Mouse (Mus musculus): Measurements from ENCODE around the gene Gucy2e. TPM values are rescaled to one million over a fixed set of nuclear protein-coding genes. Genes with fewer than 3 reads are reported as not detected.

The Gucy2e gene
- polyA plus RNA-seq, 2 experiments: 0.12 to 0.14 TPM

DNA sequence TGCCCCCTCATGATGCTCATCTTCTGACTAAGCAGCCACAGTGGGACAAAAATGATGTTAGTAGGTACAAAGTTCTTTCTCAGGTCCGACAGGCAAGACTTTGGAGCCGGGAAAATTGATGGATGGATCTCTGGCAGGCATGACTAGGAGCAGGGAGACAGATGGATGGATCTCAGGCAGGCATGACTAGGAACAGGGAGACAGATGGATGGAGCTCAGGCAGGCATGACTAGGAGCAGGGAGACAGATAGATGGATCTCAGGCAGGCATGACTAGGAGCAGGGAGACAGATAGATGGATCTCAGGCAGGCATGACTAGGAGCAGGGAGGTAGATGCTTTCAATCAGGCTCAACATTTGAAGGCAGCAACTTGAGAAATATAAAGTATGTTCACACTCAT, 25.4 kb downstream of the Gucy2e start:
- H3K27ac ChIP-seq (replicated peaks; ENCODE audit: low read depth, low read length): no peak overlapping the region
- 21% methylated on average over 2 of the region's 2 CpGs for WGBS
- 0 out of 2 replicates have a peak overlapping the region, but pooled peaks have one; percentile 31 for H3K9ac ChIP-seq (ENCODE audit: low read depth, low read length, severe bottlenecking)
- ATAC-seq (ENCODE audit: low FRiP score, low read depth) (no peak), DNase-seq (ENCODE audit: low spot score) (no peak)
- peak overlapping the region; percentile 30; the same call in 1 of the 2 replicates for H3K4me2 ChIP-seq (replicated peaks; ENCODE audit: low read depth, low read length, severe bottlenecking)
- no peaks in the 10 kb centered on the region for H3K4me1 ChIP-seq (ENCODE audit: control insufficient read depth, insufficient read depth, low read length)
- TF ChIP-seq POLR2A (IDR thresholded peaks at IDR 0.05; ENCODE audit: borderline replicate concordance, extremely low read depth, insufficient read depth, insufficient read length): no peak
- peak overlapping the region; percentile 13 for H3K4me3 ChIP-seq (replicated peaks; ENCODE audit: low read length)
- no peaks in the 10 kb centered on the region for H3K27me3 ChIP-seq (ENCODE audit: control insufficient read depth, insufficient read depth, low read length)
- no peaks in the 10 kb centered on the region for H3K9me3 ChIP-seq (ENCODE audit: control insufficient read depth, low read length)
- H3K36me3 ChIP-seq (ENCODE audit: control insufficient read depth, insufficient read depth, low read length): no peaks in the 10 kb centered on the region

DNA sequence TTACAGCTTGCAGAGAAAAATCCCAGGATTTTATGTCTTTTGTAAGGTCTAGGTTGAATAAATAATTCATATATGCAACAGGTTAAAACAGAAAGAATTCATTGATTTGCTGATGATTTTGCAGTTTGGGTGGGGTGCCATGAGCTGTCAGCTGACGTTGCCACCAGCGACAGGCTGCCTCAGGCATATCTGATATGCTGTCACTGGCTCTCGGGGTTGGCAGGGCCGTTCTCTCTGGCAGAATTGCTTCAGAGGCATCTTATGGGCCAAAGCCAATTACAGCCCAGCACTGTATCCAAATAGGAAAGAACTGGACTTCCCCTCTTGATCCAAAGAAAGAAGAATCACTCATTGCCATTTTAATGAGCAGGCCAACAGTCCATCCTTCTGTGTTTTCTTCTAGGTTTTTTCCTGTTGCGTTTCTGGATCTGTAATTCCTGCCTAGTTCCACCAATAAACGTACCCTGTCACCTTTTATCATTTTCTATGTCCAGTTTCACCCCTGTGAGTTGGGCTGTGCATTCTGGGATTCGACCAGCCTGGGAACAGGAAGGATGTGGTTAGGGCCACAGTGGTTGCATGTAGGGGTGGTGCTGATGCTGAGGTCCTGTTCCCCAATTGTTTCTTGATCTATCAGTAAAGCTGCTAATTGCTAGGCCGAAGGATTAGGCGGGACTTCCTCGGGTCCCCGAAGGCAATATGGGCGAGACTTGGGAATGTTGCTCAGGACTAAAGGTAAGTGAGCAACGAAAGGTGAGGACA, 34.2 kb downstream of the Gucy2e start:
- TF ChIP-seq POLR2A (IDR thresholded peaks at IDR 0.05; ENCODE audit: borderline replicate concordance, extremely low read depth, insufficient read depth, insufficient read length): no peak
- DNase-seq (ENCODE audit: low spot score) (no peak), ATAC-seq (ENCODE audit: low FRiP score, low read depth) (no peak)
- Histone ChIP-seq H3K36me3 (ENCODE audit: control insufficient read depth, insufficient read depth, low read length) (no peaks in the 10 kb centered on the region), H3K27ac (replicated peaks; ENCODE audit: low read depth, low read length) (no peak overlapping the region), H3K4me1 (ENCODE audit: control insufficient read depth, insufficient read depth, low read length) (no peaks in the 10 kb centered on the region), H3K4me2 (replicated peaks; ENCODE audit: low read depth, low read length, severe bottlenecking) (no peak overlapping the region), H3K27me3 (ENCODE audit: control insufficient read depth, insufficient read depth, low read length) (peaks cover 11% of the 10 kb centered on the region), H3K9me3 (ENCODE audit: control insufficient read depth, low read length) (no peaks in the 10 kb centered on the region), H3K4me3 (replicated peaks; ENCODE audit: low read length) (no peak overlapping the region), H3K9ac (ENCODE audit: low read depth, low read length, severe bottlenecking) (no peak overlapping the region)
- WGBS: 76% methylated on average over 13 of the region's 13 CpGs

DNA sequence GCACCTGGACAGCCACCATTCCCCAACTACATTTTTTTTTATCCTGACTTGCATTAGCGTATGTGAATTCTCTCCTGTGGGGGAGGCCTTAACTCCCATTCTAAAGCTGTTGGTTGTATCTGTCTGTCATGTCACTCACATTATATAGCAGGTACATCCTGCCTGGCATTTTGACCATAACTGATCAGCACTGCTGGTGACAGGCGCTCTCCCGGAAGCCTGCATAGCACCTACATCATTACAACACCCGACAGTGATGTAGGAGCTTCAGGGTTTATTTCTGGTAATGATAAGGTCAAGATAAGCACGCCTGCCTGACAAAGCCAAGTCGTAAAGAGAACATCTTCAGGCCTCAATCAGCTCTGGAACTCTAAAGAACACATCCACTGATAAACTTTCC, 36.6 kb downstream of the Gucy2e start:
- no peak overlapping the region for H3K9ac ChIP-seq (ENCODE audit: low read depth, low read length, severe bottlenecking)
- 46% methylated on average over 6 of the region's 6 CpGs for WGBS
- H3K9me3 ChIP-seq (ENCODE audit: control insufficient read depth, low read length): no peaks in the 10 kb centered on the region
- H3K27me3 ChIP-seq (ENCODE audit: control insufficient read depth, insufficient read depth, low read length): peaks cover 26% of the 10 kb centered on the region
- TF ChIP-seq POLR2A (IDR thresholded peaks at IDR 0.05; ENCODE audit: borderline replicate concordance, extremely low read depth, insufficient read depth, insufficient read length): no peak
- ATAC-seq (ENCODE audit: low FRiP score, low read depth): no peak
- no peaks in the 10 kb centered on the region for H3K36me3 ChIP-seq (ENCODE audit: control insufficient read depth, insufficient read depth, low read length)
- H3K4me2 ChIP-seq (replicated peaks; ENCODE audit: low read depth, low read length, severe bottlenecking): no peak overlapping the region
- H3K27ac ChIP-seq (replicated peaks; ENCODE audit: low read depth, low read length): no peak overlapping the region
- no peak for DNase-seq (ENCODE audit: low spot score)
- H3K4me3 ChIP-seq (replicated peaks; ENCODE audit: low read length): no peak overlapping the region
- peaks cover 8% of the 10 kb centered on the region; the same call in 1 of the 2 replicates for H3K4me1 ChIP-seq (ENCODE audit: control insufficient read depth, insufficient read depth, low read length)

DNA sequence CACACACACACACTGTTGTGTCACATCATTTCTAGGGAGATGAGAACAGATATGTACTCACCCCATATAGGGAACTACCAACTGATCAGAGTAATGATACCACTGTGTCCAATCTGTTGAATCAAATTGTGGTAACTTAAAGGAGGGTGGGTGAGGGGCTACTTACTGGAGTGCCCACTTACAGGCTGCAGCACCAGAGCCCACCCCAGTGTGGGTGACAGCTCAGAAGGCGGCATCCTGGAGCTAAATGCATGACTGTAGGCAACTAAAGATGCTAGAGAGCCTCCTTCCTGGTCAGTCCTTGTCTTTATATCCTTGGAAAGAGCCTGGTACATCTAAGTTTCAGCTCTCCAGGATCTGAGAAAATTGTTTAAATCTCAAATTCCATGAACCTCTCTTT, 37.6 kb downstream of the Gucy2e start:
- Histone ChIP-seq H3K9me3 (ENCODE audit: control insufficient read depth, low read length) (no peaks in the 10 kb centered on the region), H3K4me1 (ENCODE audit: control insufficient read depth, insufficient read depth, low read length) (peaks cover 8% of the 10 kb centered on the region; the same call in 1 of the 2 replicates), H3K27me3 (ENCODE audit: control insufficient read depth, insufficient read depth, low read length) (peaks cover 26% of the 10 kb centered on the region), H3K36me3 (ENCODE audit: control insufficient read depth, insufficient read depth, low read length) (no peaks in the 10 kb centered on the region), H3K4me3 (replicated peaks; ENCODE audit: low read length) (no peak overlapping the region), H3K9ac (ENCODE audit: low read depth, low read length, severe bottlenecking) (no peak overlapping the region), H3K27ac (replicated peaks; ENCODE audit: low read depth, low read length) (no peak overlapping the region), H3K4me2 (replicated peaks; ENCODE audit: low read depth, low read length, severe bottlenecking) (no peak overlapping the region)
- TF ChIP-seq POLR2A (IDR thresholded peaks at IDR 0.05; ENCODE audit: borderline replicate concordance, extremely low read depth, insufficient read depth, insufficient read length): no peak
- WGBS: 92% methylated on average over 1 of the region's 1 CpGs
- ATAC-seq (ENCODE audit: low FRiP score, low read depth) (no peak), DNase-seq (ENCODE audit: low spot score) (no peak)

DNA sequence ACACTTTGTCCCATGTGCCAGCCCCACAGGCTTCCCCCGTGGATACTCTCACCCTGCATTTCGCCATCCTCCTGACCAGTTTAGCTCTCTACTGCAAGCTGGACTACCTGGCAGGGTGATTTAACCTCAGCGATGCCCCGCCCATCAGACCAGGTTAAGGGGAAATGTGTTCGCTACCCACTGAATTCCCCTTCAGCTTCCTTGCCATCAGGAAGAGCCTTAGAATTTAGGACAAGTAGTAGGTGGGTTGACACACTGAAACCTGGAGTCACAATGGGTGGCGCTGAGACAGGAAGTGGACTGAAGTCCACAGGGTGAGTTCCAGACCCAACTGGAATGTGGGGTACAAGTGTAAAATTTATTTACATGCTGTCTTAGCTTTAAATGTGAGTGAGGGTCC, 39.1 kb downstream of the Gucy2e start, which contains the start of gene Alox8:
Alox8 (minus strand) TSS at position 101 of the 400 bp plus-strand sequence.
- Histone ChIP-seq H3K4me1 (ENCODE audit: control insufficient read depth, insufficient read depth, low read length) (peaks cover 8% of the 10 kb centered on the region; the same call in 1 of the 2 replicates), H3K9me3 (ENCODE audit: control insufficient read depth, low read length) (no peaks in the 10 kb centered on the region), H3K9ac (ENCODE audit: low read depth, low read length, severe bottlenecking) (peak within 1 kb of the TSS; percentile 21; the same call in 1 of the 2 replicates), H3K4me2 (replicated peaks; ENCODE audit: low read depth, low read length, severe bottlenecking) (peak within 1 kb of the TSS; percentile 39), H3K27ac (replicated peaks; ENCODE audit: low read depth, low read length) (no peak within 1 kb of the TSS), H3K36me3 (ENCODE audit: control insufficient read depth, insufficient read depth, low read length) (no peaks in the 10 kb centered on the region), H3K4me3 (replicated peaks; ENCODE audit: low read length) (peak within 1 kb of the TSS; percentile 25), H3K27me3 (ENCODE audit: control insufficient read depth, insufficient read depth, low read length) (peaks cover 26% of the 10 kb centered on the region)
- no peak for ATAC-seq (ENCODE audit: low FRiP score, low read depth)
- no peak for TF ChIP-seq POLR2A (IDR thresholded peaks at IDR 0.05; ENCODE audit: borderline replicate concordance, extremely low read depth, insufficient read depth, insufficient read length)
- 27% methylated on average over 6 of the region's 6 CpGs for WGBS
- no peak for DNase-seq (ENCODE audit: low spot score)

All from limb, embryonic 14.5 days (tissue).